Mouse (Mus musculus) small intestine, adult 2 months (tissue): ENCODE results near the gene Litaf. TPM values are rescaled to one million over a fixed set of nuclear protein-coding genes. Genes with fewer than 3 reads are reported as not detected.

Experiments used
- H3K27ac ChIP-seq: fragments of 200-500 bp; 2 replicates; pipeline ENCODE4 v1.5.1; 2012; ENCODE audit warnings: low read depth, low read length, control low read depth, inconsistent platforms; ENCODE audit not compliant: insufficient read depth
- H3K27me3 ChIP-seq: fragments of 200-500 bp; 2 replicates; pipeline ENCODE4 v1.6.1; 2012; ENCODE audit warnings: mild to moderate bottlenecking, moderate library complexity, low read length, inconsistent platforms; ENCODE audit not compliant: control insufficient read depth, insufficient read depth
- H3K36me3 ChIP-seq: fragments of 200-500 bp; 2 replicates; pipeline ENCODE4 v1.6.1; 2012; ENCODE audit warnings: mild to moderate bottlenecking, low read length, control low read depth, inconsistent platforms; ENCODE audit not compliant: control insufficient read depth, insufficient read depth
- H3K4me1 ChIP-seq: fragments of 200-500 bp; 2 replicates; pipeline ENCODE4 v1.6.1; 2012; ENCODE audit warnings: low read length, inconsistent platforms, mixed read lengths; ENCODE audit not compliant: control insufficient read depth, insufficient read depth, insufficient read length
- H3K4me3 ChIP-seq: fragments of 200-500 bp; 2 replicates; pipeline ENCODE4 v1.5.1; 2012; ENCODE audit warnings: low read depth, mild to moderate bottlenecking, control low read depth, inconsistent platforms, low read length, moderate library complexity
- CTCF ChIP-seq: fragments of 200-500 bp; IDR thresholded peaks from 2 replicates; pipeline ENCODE4 v1.5.1; 2012; ENCODE audit warnings: low read depth, mild to moderate bottlenecking, control low read depth, inconsistent platforms, low read length, moderate library complexity, mixed read lengths; ENCODE audit not compliant: insufficient replicate concordance, insufficient read length; ENCODE audit errors: extremely low read depth
- POLR2A ChIP-seq: fragments of 200-500 bp; IDR thresholded peaks from 2 replicates; pipeline ENCODE4 v1.6.1; 2012; ENCODE audit warnings: low read depth, mild to moderate bottlenecking, control low read depth, inconsistent platforms, low read length, moderate library complexity
- WGBS: fragments of 180-500 bp; shearing (Covaris S2); methylation state at CpG from one replicate; pipeline ENCODE4 v1.1.7; 2018; 5-methylcytosine and 5-hydroxymethylcytosine counted together
- polyA plus RNA-seq: library from polyadenylated mRNA; depleted of rRNA; stranded (reverse); fragments of >200 nt; gene quantifications from 2 replicates; pipeline ENCODE4 v1.2.3, GENCODE M21; 2012; rRNA removed

The Litaf gene
- polyA plus RNA-seq: 245 and 497 TPM in 2 replicates

DNA sequence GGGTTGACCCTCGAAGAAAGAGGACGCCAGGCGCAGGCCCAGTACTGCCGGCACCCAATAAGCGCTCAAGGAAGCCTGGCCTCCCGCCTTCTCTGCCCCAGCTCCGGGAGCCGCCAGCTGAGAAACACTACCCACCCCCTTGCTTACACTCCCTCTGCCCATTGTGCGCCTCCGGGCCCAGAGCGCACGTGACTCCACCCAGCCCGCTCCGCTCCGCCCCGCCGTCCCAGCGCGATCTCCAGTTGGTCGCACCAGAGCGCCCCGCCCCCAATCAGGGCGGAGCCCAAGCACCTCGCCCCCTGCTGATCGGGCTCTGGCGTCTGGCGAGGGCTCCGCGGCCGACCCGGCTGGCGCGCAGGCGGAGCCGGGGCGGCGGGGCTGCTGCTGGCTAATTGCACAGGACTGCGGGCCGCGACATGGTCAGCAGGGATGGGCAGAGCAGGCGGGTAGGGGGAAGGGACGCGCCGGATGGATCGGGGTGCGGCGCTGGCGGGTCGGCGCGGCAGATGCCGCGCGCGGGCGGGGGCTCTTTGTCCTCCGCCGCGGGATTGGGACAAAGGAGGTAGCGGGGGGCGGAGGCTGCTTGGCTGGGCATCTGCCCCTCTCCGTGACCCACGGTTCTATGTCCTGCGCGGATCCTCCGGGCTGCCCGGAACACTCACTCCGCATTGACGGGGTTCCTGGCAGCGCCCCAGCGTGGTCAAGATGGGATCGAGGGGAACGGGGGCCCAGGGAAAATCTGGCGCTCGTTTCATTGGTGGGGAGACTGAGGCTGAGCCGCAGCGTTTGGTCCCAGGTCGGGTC lies at the start of gene Litaf:
TSS of gene Litaf (minus strand) at position 129 of the 804 bp plus-strand sequence.
- WGBS: under 1% methylated on average over 75 of the region's 78 CpGs
- H3K27me3 ChIP-seq: no peaks in the 10 kb centered on the region
- no peaks in the 10 kb centered on the region for H3K36me3 ChIP-seq
- H3K27ac ChIP-seq: peak within 1 kb of the TSS; percentile 27; the same call in 1 of the 2 replicates
- peak within 1 kb of the TSS; percentile 86 for H3K4me3 ChIP-seq
- peak; percentile 62; the same call in 1 of the 2 replicates for TF ChIP-seq POLR2A
- TF ChIP-seq CTCF: no peak
- H3K4me1 ChIP-seq: peaks cover 25% of the 10 kb centered on the region

- H3K4me3 ChIP-seq: no peak overlapping the region
- peaks cover 26% of the 10 kb centered on the region for H3K36me3 ChIP-seq
- H3K27me3 ChIP-seq: no peaks in the 10 kb centered on the region
- WGBS: 69% methylated on average over 4 of the region's 4 CpGs
- TF ChIP-seq POLR2A (no peak), CTCF (peak; percentile 6; the same call in 1 of the 2 replicates)
- H3K27ac ChIP-seq: no peak overlapping the region
- no peaks in the 10 kb centered on the region for H3K4me1 ChIP-seq
Observed at GRCm38 (mm10) chr16:11109198-11109740, 43.3 kb upstream of the Litaf start.

DNA sequence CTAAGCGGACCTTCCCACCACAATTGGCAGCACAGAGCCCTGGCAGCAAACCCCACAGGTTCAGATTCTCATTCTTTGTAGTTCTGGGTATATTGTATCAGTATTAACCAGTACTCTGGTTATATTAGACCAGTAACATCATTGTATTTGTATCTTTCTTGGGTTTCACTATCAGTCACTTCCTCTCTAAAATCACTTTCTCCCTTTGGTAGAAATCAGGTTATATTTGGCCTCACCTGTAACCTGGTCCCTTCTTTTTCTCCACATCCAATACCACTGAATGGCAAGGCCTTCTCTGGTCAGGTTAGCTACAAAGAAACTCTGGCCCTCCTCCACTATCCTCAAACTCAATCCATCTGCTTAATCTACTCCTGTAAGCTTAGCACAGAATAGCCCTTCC lies 38.9 kb upstream of the Litaf start:
- H3K27ac ChIP-seq: no peak overlapping the region
- no peaks in the 10 kb centered on the region for H3K4me1 ChIP-seq
- no peak overlapping the region for H3K4me3 ChIP-seq
- TF ChIP-seq CTCF (no peak), POLR2A (no peak)
- H3K27me3 ChIP-seq: no peaks in the 10 kb centered on the region
- WGBS: 91% methylated on average over 1 of the region's 1 CpGs
- H3K36me3 ChIP-seq: peaks cover 31% of the 10 kb centered on the region

- Histone ChIP-seq H3K4me3 (no peak overlapping the region), H3K27me3 (no peaks in the 10 kb centered on the region), H3K27ac (no peak overlapping the region), H3K36me3 (peaks cover 34% of the 10 kb centered on the region), H3K4me1 (no peaks in the 10 kb centered on the region; the same call in 1 of the 2 replicates)
- 96% methylated on average over 3 of the region's 3 CpGs for WGBS
- no peak for TF ChIP-seq POLR2A
Observed at GRCm38 (mm10) chr16:11097301-11097700, 31.3 kb upstream of the Litaf start.

DNA sequence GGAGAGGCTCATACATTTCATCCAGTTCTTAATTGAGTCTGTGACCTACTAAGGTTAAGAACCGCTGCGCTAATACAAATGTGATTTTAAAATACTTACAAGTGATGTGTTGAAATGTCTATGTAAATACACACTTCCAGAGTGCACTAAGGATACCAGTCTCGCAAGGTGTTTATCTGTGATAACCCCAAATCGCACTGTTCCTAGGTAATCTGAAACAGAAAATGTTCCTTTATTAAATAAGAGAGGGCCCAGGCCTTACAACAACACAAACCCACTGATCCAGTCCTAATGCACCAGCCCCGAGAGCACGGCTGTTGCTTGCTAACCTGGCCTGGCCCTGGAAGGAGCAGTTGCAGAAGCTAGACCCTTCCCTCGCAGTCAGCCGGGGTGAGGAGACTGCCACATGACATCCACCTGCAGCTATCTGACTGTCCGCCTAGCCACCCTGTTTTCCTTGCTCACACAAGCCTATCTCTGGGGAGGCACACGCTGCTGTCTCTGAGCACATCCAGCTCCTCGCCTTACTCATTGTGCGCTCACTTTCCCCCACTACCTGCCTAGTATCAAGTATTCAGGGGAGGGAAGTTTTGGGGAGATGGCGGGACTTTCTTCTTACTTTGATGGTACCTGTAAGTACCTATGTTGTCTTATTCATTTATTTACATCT lies 27.9 kb upstream of the Litaf start:
- Histone ChIP-seq H3K27ac (no peak overlapping the region), H3K4me3 (no peak overlapping the region), H3K27me3 (no peaks in the 10 kb centered on the region), H3K4me1 (no peaks in the 10 kb centered on the region; the same call in 1 of the 2 replicates), H3K36me3 (peaks cover 48% of the 10 kb centered on the region)
- TF ChIP-seq POLR2A (no peak), CTCF (no peak)
- 93% methylated on average over 13 of the region's 13 CpGs for WGBS

DNA sequence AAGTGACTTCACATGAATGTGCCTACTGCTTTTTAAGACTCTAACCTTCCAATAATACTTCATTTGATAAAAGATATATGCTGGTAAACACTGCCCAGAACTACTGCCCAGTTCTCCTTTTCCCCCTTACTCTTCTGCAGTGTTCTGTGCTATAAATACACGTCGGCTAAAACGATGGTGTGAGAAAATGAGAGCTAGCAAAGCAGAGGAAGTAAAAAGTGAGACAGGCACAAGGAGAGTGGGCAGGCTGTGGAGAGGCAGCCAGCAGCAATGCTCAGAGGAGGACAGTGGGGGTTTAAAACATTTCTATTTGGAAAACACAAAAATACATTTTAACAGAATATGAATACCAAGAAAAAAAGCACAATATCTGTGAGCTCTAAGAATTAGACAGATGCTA lies 26.6 kb upstream of the Litaf start:
- TF ChIP-seq POLR2A (no peak), CTCF (no peak)
- no peak overlapping the region for H3K4me3 ChIP-seq
- peaks cover 61% of the 10 kb centered on the region for H3K36me3 ChIP-seq
- WGBS: 71% methylated on average over 3 of the region's 3 CpGs
- no peak overlapping the region for H3K27ac ChIP-seq
- H3K4me1 ChIP-seq: no peaks in the 10 kb centered on the region; the same call in 1 of the 2 replicates
- H3K27me3 ChIP-seq: no peaks in the 10 kb centered on the region

- Histone ChIP-seq H3K27me3 (no peaks in the 10 kb centered on the region), H3K36me3 (peaks cover 64% of the 10 kb centered on the region), H3K4me1 (no peaks in the 10 kb centered on the region; the same call in 1 of the 2 replicates), H3K4me3 (no peak overlapping the region), H3K27ac (no peak overlapping the region; the same call in 1 of the 2 replicates)
- WGBS: 62% methylated on average over 4 of the region's 4 CpGs
- no peak for TF ChIP-seq POLR2A
Observed at GRCm38 (mm10) chr16:11092061-11092460, 26.1 kb upstream of the Litaf start.
